Mouse (Mus musculus) hindbrain, embryonic 16.5 days (tissue): ENCODE results near the gene Ccnb1. TPM values are rescaled to one million over a fixed set of nuclear protein-coding genes. Genes with fewer than 3 reads are reported as not detected.
"Not testable (repeated sequence)": the region's sequence is repeated elsewhere in the genome, so short reads cannot be mapped to it uniquely, and the experiment has no call there.

Experiments used
- ATAC-seq: fragments of 200-750 bp; cut with Nextera tagmentation; 2 replicates; pipeline ENCODE4 v1.8.0; 2017; ENCODE audit warnings: moderate TSS enrichment, moderate library complexity
- H3K27ac ChIP-seq: fragments of 300-500 bp; sonication (generic); 2 replicates; pipeline ENCODE4 v1.5.1; 2014; ENCODE audit warnings: low read depth, mild to moderate bottlenecking, control low read depth, low read length, moderate library complexity
- H3K27me3 ChIP-seq: fragments of 300-500 bp; sonication (generic); replicated peaks from 2 replicates; pipeline ENCODE4 v1.6.1; 2014; ENCODE audit warnings: low read length; ENCODE audit not compliant: control insufficient read depth, insufficient read depth
- H3K36me3 ChIP-seq: fragments of 300-500 bp; sonication (generic); 2 replicates; pipeline ENCODE4 v1.6.1; 2014; ENCODE audit warnings: mild to moderate bottlenecking, low read length, moderate library complexity, mixed read lengths; ENCODE audit not compliant: control insufficient read depth, insufficient read depth
- H3K4me1 ChIP-seq: fragments of 300-500 bp; sonication (generic); 2 replicates; pipeline ENCODE4 v1.6.1; 2014; ENCODE audit warnings: low read depth, low read length; ENCODE audit not compliant: control insufficient read depth, insufficient read depth
- H3K4me2 ChIP-seq: fragments of 300-500 bp; sonication (generic); 2 replicates; pipeline ENCODE4 v1.6.1; 2014; ENCODE audit warnings: mild to moderate bottlenecking, low read length, control low read depth, moderate library complexity
- H3K4me3 ChIP-seq: fragments of 300-500 bp; sonication (generic); 2 replicates; pipeline ENCODE4 v1.5.1; 2014; ENCODE audit warnings: mild to moderate bottlenecking, low read length, control low read depth, moderate library complexity
- H3K9ac ChIP-seq: fragments of 300-500 bp; sonication (generic); 2 replicates; pipeline ENCODE4 v1.6.1; 2014; ENCODE audit warnings: low read depth, mild to moderate bottlenecking, control low read depth, low read length, moderate library complexity
- H3K9me3 ChIP-seq: fragments of 300-500 bp; sonication (generic); 2 replicates; pipeline ENCODE4 v1.6.1; 2014; ENCODE audit warnings: mild to moderate bottlenecking, low read length, moderate library complexity; ENCODE audit not compliant: control insufficient read depth
- WGBS: fragments of 180-500 bp; shearing (Covaris S2); extraction: QIAGEN DNeasy Blood & Tissue Kit; methylation state at CpG from one replicate; pipeline ENCODE4 v1.1.7; 2014; 5-methylcytosine and 5-hydroxymethylcytosine counted together
- polyA plus RNA-seq: library from polyadenylated mRNA; unstranded; fragments of >200 nt; fragmentation: Nextera tagmentation; extraction: Ambion mirVana; gene quantifications from 2 replicates; pipeline ENCODE4 v1.2.1, GENCODE M21; 2015

Gene Ccnb1
- polyA plus RNA-seq, 1 experiment from 2014 or later = 42.4 TPM

- H3K9ac ChIP-seq = no peak overlapping the region
- no peak overlapping the region for H3K4me3 ChIP-seq
- peaks cover 14% of the 10 kb centered on the region for H3K36me3 ChIP-seq
- H3K4me2 ChIP-seq = no peak overlapping the region
- H3K27me3 ChIP-seq = no peaks in the 10 kb centered on the region
- no peak for ATAC-seq
- WGBS = 93% methylated on average over 3 of the region's 3 CpGs
- H3K27ac ChIP-seq = no peak overlapping the region
- H3K9me3 ChIP-seq = no peaks in the 10 kb centered on the region
- H3K4me1 ChIP-seq = no peaks in the 10 kb centered on the region
Measured at GRCm38 (mm10) chr13:100823863-100824262, 37.5 kb upstream of the Ccnb1 start.

DNA sequence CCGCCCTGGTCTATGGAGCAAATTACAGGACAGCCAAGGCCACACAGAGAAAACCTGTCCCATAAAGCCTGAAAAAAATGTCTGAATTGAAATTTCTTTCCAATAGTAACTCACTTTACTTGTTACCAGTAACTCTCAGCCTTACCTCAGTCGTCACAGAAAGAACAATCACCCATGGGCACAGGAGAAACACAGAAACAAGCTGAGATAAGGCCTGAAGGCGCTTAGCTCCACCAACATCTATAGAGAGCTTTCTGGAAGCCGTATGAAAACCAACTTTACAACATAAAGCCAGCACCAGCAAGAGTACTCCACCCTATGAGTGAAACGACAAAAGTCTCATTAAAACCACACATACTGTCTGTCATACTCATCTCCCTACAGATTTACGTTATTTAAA, 28.1 kb upstream of the Ccnb1 start:
- ATAC-seq = no peak

DNA sequence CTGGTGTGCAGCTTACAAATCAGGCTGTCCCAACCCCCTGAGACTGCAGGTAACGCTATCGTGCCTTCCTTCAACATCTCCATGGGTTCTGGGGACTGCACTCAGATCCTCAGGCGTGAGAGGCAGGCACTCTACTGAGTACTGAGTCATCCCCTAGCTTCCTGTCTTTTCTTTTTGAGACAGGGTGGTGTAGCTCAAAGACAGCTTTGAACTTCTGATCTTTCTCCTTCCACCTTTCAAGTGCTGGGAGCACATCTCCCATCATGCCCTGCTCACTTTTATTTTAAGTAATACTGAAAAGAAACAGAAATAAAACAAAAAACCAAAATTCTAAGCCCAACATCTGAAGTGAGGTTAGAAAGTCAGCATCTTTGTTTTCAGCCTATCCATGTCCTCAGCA, 19.4 kb upstream of the Ccnb1 start:
- Histone ChIP-seq H3K27ac (no peak overlapping the region), H3K4me1 (no peaks in the 10 kb centered on the region), H3K27me3 (no peaks in the 10 kb centered on the region), H3K4me2 (no peak overlapping the region), H3K9me3 (no peaks in the 10 kb centered on the region), H3K4me3 (no peak overlapping the region), H3K36me3 (peaks cover 49% of the 10 kb centered on the region), H3K9ac (no peak overlapping the region)
- ATAC-seq = no peak
- 97% methylated on average over 3 of the region's 3 CpGs for WGBS

More for the DNA sequence above, 28.1 kb upstream of the Ccnb1 start:
- Histone ChIP-seq H3K4me3 (no peak overlapping the region), H3K9me3 (no peaks in the 10 kb centered on the region), H3K36me3 (peaks cover 39% of the 10 kb centered on the region), H3K27me3 (no peaks in the 10 kb centered on the region), H3K27ac (no peak overlapping the region), H3K9ac (no peak overlapping the region), H3K4me1 (no peaks in the 10 kb centered on the region), H3K4me2 (no peak overlapping the region)
- WGBS = 91% methylated on average over 6 of the region's 6 CpGs

- H3K27ac ChIP-seq = no peak overlapping the region
- ATAC-seq = no peak
- no peaks in the 10 kb centered on the region for H3K36me3 ChIP-seq
- H3K4me2 ChIP-seq = no peak overlapping the region
- H3K4me3 ChIP-seq = no peak overlapping the region
- WGBS = 89% methylated on average over 6 of the region's 6 CpGs
- no peaks in the 10 kb centered on the region for H3K27me3 ChIP-seq
- no peaks in the 10 kb centered on the region for H3K4me1 ChIP-seq
- H3K9ac ChIP-seq = no peak overlapping the region
- H3K9me3 ChIP-seq = no peaks in the 10 kb centered on the region
Measured at GRCm38 (mm10) chr13:100797171-100797570, 10.8 kb upstream of the Ccnb1 start.

DNA sequence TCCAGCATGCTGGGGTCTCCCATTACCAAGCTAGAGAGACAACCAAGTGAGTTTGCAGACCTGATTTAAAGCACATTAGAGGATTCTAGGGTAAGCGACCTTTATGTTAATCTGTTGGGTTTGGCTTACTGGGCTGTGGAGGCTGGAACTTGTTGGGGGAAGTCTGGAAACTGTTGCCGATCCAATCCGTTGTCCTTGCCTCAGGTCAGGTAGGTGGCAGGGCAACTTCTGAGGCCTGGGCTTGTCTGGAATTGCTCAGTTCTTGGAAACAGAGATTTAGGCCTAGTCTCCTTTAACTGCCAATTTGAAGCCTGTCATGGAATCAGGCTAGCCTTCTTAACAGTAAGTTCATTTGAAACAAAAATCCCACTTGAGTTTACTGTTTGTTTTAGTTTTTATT, 2.7 kb upstream of the Ccnb1 start:
- no peak overlapping the region for H3K9ac ChIP-seq
- 83% methylated on average over 3 of the region's 3 CpGs for WGBS
- peaks cover 6% of the 10 kb centered on the region for H3K4me1 ChIP-seq
- no peak for ATAC-seq
- H3K36me3 ChIP-seq = no peaks in the 10 kb centered on the region
- H3K4me2 ChIP-seq = no peak overlapping the region
- no peaks in the 10 kb centered on the region for H3K9me3 ChIP-seq
- H3K4me3 ChIP-seq = no peak overlapping the region
- H3K27me3 ChIP-seq = no peaks in the 10 kb centered on the region
- H3K27ac ChIP-seq = no peak overlapping the region

DNA sequence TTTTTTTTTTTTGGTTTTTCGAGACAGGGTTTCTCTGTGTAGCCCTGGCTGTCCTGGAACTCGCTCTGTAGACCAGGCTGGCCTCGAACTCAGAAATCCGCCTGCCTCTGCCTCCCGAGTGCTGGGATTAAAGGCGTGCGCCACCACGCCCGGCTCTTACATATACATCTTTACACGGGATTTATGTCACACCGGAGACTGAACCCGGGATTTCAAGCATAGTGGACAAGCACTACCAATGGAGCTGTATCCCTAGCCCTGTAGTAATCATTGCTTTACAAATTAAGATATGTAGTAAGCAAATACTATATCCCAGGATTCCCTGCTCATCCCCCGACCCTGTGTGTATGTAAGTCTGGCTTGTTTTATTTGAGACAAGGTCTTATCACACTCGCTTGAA, 1.7 kb upstream of the Ccnb1 start:
- H3K9me3 ChIP-seq, H3K27me3 ChIP-seq, H3K9ac ChIP-seq, H3K4me1 ChIP-seq, H3K4me3 ChIP-seq, ATAC-seq, H3K36me3 ChIP-seq, H3K4me2 ChIP-seq, H3K27ac ChIP-seq: not testable (repeated sequence)
- WGBS = 98% methylated on average over 12 of the region's 14 CpGs

DNA sequence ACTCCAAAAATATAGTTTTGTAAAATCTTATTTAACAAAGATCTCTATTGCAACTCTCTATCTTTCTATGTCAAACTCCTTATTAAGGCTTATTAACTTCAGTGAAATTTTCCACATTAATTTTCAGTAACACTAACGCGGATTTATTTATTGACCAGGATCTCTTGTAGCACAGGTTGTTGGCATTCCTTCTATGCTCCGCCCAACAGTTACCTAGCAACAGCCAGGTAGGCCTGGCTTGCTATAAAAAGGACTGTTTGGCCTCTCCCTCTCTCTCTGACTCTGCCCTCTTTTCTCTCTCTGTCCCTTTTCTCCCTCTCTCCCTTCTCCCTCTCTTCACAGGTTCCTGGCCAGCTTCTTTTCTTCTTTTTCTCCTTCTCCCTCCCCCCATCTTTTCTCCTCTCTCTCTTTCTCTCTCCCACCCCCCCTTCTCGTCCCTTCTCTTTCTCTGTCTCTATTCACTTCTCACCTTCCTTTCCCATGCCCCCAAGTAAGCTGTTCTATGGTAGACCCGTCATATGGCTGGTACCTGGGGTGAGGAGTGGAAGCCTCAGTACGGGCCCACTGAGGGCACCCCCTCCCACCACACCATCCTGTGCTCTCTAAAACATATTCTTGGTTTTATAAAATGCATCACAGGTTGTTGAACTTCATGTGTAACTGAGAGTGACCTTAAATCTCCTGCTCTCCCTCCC, 1.1 kb upstream of the Ccnb1 start:
- no peaks in the 10 kb centered on the region for H3K27me3 ChIP-seq
- ATAC-seq = no peak
- H3K36me3 ChIP-seq = no peaks in the 10 kb centered on the region
- no peak overlapping the region for H3K9ac ChIP-seq
- WGBS = 74% methylated on average over 6 of the region's 6 CpGs
- H3K9me3 ChIP-seq = no peaks in the 10 kb centered on the region
- no peak overlapping the region for H3K4me3 ChIP-seq
- peaks cover 6% of the 10 kb centered on the region for H3K4me1 ChIP-seq
- H3K4me2 ChIP-seq = no peak overlapping the region
- no peak overlapping the region for H3K27ac ChIP-seq

GRCm38 (mm10) chr13:100785806-100786413, 460 bp downstream of the Ccnb1 start:
- H3K36me3 ChIP-seq = no peaks in the 10 kb centered on the region
- WGBS = under 1% methylated on average over 30 of the region's 30 CpGs
- H3K4me3 ChIP-seq = peak overlapping the region; percentile 69
- peak; percentile 46; the same call in 1 of the 2 replicates for ATAC-seq
- peaks cover 6% of the 10 kb centered on the region for H3K4me1 ChIP-seq
- H3K27ac ChIP-seq = no peak overlapping the region
- H3K9me3 ChIP-seq = no peaks in the 10 kb centered on the region
- no peaks in the 10 kb centered on the region for H3K27me3 ChIP-seq
- peak overlapping the region; percentile 60 for H3K9ac ChIP-seq
- peak overlapping the region; percentile 100 for H3K4me2 ChIP-seq

DNA sequence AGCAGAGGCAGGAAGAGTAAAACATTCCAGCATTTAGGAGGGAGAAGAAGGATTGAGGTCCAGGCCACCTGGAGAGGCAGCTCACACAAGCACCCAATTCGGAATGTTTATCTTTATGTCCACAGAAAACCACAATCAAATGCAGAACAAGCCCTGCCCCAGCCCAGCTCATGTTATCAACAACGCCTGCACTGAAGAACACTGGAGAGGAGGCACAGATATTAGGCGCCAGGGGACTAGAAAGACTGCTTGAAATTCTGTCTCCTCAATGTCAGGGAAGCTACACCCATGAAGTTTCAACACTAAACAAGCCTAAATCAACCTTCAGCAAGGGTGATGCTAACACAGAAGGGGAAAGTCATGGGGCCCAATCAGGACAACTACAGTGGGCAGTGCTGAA, 8.9 kb downstream of the Ccnb1 start:
- Histone ChIP-seq H3K4me2 (no peak overlapping the region), H3K9me3 (no peaks in the 10 kb centered on the region), H3K27ac (no peak overlapping the region), H3K9ac (no peak overlapping the region), H3K4me3 (no peak overlapping the region), H3K4me1 (peaks cover 10% of the 10 kb centered on the region), H3K27me3 (no peaks in the 10 kb centered on the region), H3K36me3 (no peaks in the 10 kb centered on the region)
- no peak for ATAC-seq
- WGBS = 87% methylated on average over 3 of the region's 3 CpGs
